Mouse (Mus musculus) frontal cortex, postnatal 10 days (tissue): ENCODE measurements at regions not wholly inside any gene's neighbourhood (a gene's known extent, or its start where the extent isn't known, plus 50 kb on each side); places are given as distances from the start of the nearest gene placed in this dataset.

Experiments used
- DNase-seq, 2 experiments: peaks; one replicate each; pipeline ENCODE4 v3.0.0; 2022; ENCODE audit warnings: low spot score in 2 of 2, mixed read lengths in 1 of 2

DNA sequence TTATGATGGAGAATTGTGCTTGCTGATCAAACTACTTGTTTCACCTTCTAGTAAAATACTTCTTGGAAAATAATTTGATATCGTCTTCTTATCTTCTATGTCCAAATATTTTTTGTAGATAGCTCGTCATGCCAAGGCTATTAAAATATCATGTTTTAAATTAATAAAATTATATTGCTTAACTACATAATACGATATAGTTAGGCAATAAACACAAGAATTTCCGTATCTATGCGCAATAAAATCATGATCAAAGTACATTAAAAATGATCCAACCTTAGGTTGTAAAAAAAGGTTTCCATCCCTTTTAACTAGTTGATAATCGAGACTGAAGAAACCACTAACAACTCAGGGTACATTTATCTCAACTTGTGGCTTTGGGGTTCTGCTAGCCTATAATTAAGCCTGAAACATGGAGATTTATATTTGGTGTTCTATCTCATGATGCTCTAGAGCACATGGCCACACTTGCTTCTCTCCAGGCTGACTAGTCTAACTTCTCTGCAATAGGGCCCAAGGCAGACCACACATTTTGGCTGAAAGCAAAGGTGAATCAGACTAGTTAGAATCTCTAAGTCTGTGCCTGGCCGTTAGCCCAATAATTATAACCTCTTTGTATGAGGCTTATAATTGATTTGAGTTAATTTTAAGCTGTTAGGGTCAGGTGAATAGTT lies 314.5 kb downstream of the Plod2 start:
- DNase-seq = no peak

DNA sequence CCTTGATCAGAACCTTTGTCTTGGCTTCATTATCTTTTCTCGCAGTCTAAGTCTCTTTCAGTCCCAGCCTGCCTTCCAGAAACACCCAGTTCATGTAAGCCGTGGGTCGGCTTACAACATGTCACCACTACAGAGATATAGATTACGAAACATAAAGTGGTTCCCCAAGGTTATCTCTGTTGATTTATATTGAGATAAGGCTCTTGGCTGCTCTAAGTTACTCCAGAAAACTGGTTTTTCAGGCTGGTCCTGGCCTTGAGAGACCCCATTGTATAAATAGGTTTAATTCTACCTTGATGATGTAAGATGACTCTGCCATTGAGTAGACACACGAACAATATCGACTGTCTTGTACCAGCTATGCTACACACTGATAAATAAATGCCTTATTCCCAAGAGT lies 323.8 kb downstream of the Plod2 start:
- DNase-seq = no peak

DNA sequence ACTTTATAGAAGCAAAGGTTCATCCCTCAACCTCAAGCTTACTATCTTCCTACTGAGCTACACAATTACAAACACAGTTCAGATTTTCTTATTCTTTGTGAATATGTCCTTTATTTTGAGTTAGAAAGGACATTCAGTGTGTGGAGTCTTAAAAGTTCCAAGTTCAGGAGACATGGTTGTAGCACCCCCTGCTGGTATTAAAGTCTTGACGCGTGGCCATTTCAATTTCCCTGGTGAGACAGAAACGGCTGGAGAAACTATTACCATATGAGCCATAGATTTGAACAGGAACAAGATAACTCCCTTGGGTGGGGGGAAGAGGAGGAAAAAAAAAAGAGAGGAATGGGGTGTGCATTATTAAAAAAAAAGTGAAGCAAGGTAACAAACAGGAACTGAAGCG lies 336.6 kb downstream of the Plod2 start:
- DNase-seq = peak in 1 of 2 experiments; percentile 26

- no peak for DNase-seq
Observed at GRCm38 (mm10) chr9:92879812-92880211, 337.8 kb downstream of the Plod2 start.

GRCm38 (mm10) chr9:92882251-92882832 lies 340.3 kb downstream of the Plod2 start:
- no peak for DNase-seq

- DNase-seq = no peak
Observed at GRCm38 (mm10) chr9:92890063-92890462, 348.0 kb downstream of the Plod2 start.

GRCm38 (mm10) chr9:92899733-92900132 lies 357.7 kb downstream of the Plod2 start:
- DNase-seq = no peak

DNA sequence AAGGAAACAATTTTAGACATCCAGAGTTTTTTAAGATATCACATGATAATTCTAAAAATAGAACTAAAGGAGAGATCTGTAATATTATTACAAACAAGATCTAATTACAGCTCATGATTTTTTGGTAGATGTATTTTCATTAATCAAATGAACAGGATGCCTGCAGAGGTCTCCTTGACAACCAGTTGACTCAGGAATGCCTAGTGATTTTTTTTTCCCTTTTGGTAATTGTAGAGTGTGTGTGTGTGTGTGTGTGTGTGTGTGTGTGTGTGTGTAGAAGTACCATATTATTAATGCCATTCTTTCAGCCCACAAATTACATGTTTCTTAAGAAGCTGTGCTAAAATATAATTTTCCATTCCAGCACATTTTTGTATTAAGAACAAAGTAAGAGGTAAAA lies 365.1 kb downstream of the Plod2 start:
- DNase-seq = no peak

DNA sequence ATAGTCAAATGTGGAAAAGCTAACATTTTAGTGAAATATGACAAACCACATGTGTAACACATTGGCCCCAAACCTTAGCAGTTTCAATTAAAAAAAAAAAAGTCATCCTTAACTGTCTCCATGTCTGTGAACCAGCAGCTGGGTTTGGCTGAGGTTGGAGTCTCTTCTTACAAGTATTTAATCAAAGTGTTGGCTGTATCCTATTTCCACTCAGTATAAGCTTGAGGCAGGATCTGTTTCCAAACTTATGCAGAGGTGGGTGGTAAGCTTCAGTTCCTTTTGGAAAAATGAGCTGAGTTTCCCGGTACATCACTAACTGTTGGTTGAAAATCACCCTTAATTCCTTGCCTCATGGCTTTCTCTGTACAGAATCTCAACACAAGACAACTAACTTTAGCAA lies 377.4 kb downstream of the Plod2 start:
- DNase-seq = no peak

DNA sequence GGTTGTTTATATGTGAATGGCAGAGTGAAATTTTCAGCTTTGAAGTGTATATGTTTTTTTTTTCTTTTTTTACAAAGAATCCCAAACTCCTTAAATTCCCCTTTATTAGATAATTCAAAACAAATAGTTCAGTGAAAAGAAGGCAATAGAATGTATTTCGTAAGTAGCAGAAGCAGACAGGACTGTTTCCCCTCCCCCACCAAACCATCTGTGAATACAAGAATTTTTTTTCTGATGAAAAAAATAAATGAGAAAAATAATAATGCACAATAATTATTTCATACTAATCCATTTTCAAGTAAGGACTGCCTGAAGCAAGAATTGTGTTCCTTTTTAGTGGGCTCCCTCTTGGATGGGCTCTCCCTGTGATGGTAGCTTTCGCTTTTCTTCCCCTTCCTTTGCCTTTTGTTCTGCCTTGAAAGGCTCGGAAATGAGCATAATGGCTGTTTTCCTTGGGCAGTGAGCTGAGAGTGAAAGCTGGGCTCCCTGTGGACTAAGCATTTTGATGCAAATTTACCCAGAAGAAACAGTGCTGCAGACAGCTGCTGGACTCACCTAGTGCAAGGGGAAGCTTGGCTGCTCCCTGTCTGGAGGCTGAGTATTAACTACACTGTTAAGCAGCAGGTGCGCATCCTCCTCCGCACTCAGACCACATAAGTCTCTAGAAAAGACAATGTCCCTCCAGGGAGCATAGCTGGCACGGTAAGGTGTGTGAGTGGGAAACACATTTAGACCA lies 388.4 kb downstream of the Plod2 start:
- DNase-seq = peak in 1 of 2 experiments; percentile 14

DNA sequence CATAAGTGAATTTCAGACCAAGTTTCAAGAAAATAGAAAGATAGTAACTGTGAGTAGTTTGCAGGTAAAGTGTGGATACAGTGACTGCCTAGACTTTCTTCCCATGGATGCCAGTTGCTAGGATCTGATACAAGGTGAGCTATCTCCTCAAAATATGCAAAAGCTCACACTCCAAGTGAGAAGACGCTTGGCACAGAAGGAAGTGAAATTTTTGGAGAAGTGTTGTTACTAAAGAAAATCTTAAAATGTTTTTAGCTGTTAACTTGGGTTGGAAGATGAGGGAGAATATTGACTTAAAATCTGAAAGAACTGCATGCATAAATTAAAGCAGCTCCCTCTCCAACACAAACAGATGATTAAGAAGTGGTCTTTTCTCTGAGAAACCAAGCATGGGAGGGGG lies 395.8 kb downstream of the Plod2 start:
- DNase-seq = no peak

DNA sequence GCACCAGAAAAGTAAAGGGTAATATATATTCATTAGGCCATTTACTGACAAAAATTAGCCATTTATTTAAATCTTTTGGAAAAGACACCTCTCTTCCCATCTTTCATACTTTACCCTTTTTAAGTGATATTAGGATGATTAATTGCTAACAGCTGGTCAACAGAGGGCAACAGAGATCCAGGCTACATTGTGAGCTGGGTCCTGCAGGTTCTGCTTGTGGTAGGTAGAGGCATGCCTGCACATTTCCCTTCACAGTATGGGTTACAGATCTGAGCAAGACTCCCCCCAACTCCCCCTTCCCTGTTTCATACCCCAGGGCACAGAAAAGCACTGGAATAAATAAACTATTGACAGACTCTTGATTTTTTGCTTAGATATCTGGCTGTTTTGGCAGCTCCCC lies 408.1 kb downstream of the Plod2 start:
- no peak for DNase-seq

GRCm38 (mm10) chr9:92963275-92963674 lies 421.3 kb downstream of the Plod2 start:
- no peak for DNase-seq

- no peak for DNase-seq
Observed at GRCm38 (mm10) chr9:92991759-92992158, 449.7 kb downstream of the Plod2 start.

- DNase-seq = no peak
Observed at GRCm38 (mm10) chr9:92996156-92996555, 454.1 kb downstream of the Plod2 start.

GRCm38 (mm10) chr9:93005182-93005953 lies 463.3 kb downstream of the Plod2 start:
- DNase-seq = no peak

DNA sequence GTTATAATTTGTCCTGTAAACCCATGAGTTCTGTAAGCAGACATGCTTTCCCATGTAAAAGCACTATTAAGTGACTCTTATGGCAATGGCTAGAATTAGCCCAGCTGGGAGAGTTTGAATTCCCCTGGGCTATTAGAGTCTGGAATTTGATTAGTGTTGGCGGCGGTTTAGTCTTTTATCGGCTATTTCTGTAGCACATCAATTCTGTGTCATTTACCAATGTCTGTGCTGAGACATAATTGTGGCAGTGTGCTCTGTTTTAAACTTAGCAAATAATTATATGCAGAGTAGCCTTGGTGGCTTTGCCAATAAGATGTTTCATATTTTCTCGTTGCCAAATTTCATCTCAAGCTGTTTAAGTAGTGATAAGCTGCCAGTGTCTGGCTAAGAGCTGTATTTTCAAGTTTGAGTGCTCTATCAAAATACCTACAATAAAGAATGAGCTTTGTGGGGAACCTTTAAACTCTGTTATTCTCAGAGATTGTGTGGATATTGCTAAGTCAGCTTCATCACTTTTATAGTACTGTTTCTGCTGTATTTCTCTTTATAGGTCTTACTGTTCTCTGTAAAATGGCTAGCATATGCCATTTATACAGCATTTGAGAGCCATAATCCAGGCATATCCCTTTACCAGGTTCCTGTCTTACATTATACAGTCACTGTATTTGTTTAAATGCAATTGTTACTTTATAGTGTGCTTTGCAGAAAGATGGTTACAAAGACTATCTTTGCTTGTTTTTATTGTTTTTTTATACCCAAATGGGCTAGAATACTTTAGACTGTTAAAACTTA lies 466.7 kb downstream of the Plod2 start:
- DNase-seq = no peak

DNA sequence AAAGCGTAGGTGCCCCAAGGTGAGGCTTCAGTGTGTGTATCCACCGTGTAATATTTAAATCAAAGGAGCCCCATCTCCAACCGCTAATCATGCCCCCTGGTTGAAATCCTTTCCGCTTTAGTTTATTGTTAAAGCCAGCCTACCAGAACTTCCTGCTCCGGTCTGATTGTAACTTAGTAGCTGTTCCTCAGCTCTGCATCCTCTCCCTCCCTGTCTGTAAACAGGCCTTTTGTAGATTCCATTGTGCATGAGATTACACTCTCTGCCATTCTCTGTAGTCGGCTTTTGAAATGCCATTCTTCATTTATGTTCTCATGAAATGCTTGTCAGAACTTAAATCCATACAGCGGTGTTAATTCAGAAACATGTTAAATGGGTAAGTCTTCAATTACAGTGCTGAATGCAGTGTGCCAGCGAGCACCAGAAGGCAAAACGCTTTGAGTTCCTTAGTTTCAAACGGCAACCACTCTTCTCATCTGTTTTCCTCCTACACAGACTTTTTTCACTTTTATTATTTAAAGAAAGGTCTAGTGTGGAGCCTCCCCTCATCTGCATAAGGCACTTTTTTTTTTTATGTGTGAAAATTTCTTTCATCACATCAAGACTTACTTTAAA lies 502.4 kb downstream of the Plod2 start:
- no peak for DNase-seq

DNA sequence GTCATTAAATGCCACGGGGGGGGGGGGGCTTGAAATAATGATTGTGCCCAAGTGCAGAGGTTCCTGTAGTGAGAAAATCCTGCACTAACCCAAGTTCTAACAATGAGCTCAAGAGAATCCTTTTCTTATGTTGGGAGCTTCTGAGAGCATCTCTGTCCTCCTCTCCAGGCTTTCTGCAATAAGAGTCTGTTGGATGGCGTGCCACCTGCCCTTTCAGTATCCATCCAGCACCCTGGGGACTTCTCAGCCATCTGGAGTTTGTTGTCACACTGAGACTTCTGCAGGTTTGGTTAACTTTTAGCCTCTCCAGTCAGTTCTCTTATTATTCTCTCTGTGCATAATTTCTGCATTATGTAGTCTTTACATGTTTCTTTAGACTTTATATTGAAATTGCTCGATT lies 530.1 kb downstream of the Plod2 start:
- no peak for DNase-seq

- no peak for DNase-seq
Observed at GRCm38 (mm10) chr9:93083114-93083513, 541.1 kb downstream of the Plod2 start.

DNA sequence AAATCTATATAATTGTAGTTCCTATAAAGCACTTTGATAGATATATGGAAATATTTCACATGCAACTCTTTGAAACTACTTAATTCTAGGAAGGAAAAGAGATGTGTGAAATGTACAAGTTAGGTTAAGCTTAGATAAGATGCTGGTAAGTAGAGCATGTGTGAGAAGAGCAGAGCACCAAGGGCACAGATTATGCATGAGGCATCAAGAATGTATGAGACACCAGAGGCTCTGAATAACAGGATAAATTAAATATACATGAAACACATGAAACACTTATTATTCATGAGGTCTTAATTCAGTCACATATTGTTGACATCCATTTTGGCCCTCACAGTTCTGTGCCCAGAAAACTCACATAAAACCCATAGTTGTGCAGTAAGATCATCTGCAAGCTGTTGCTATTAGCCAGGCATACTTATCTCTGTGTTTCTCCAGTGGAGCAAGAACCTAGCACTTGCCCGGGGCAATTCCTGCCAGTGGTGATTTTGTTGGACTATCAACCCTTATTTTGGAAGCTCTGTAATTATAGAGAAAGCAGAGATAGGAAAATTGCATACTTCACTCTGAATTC lies 556.1 kb downstream of the Plod2 start:
- no peak for DNase-seq
